Mouse (Mus musculus) layer of hippocampus, postnatal 25 days (tissue): ENCODE data around the gene Synrg. TPM values are rescaled to one million over a fixed set of nuclear protein-coding genes. Genes with fewer than 3 reads are reported as not detected.

Experiments
- DNase-seq, 2 experiments: peaks; one replicate each; pipeline ENCODE4 v3.0.0; 2022; ENCODE audit warnings: mixed read lengths in 2 of 2, low spot score in 1 of 2; ENCODE audit errors: extremely low spot score in 1 of 2
- total RNA-seq, 2 experiments: library from RNA; stranded (reverse); gene quantifications; 2 replicates each; pipeline ENCODE4 v1.2.3; 2021

The Synrg gene
- 10 to 100 TPM; 63.8 to 65.3 TPM for total RNA-seq

DNA sequence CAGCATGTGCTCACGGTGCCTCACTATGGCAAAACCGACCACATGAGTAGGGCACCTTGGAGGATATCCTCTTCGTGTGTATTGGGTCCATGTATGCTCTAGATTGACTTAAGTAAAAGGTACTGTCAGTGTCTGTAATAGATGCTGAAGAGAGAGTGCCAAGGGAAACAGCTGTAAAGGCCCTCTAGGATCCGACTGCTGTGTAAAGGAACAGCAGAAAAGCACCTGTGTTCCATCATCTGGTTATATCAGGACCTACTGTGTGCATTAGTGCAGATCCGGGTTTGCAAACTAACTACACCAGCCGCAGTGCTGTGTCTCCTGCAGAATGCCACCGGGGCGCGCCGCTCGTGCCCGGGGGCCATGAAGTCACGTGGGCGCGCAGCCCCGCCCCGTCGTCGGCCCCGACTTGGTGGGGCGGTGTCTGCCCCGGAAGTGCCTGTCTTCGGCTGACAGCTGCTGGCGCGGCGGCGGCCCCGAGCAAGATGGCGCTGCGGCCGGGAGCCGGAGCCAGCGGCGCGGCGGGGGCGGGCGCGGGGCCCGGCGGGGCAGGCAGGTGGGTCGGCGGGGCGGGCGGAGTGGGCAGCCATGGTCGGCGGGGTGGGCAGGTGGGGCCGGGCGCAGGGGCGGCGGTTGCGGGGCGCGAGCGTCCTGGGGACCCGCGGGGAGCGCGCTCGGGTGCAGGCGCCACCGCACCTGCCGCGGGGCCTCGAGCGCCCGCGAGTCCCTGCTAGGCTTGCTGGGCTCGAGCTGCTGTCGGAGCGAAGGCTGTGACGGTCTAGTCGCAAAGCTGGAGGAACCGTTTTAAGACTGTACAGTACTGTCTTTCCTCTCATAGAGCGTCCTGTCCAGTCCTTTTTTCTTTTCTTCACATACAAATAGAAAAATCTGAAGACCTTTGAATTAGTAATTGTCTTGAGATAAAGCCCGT is at the start of gene Synrg:
Gene Synrg (plus strand): TSS at position 438 of the 931 bp plus-strand sequence.
- DNase-seq: peak; percentile 72 to 73

DNA sequence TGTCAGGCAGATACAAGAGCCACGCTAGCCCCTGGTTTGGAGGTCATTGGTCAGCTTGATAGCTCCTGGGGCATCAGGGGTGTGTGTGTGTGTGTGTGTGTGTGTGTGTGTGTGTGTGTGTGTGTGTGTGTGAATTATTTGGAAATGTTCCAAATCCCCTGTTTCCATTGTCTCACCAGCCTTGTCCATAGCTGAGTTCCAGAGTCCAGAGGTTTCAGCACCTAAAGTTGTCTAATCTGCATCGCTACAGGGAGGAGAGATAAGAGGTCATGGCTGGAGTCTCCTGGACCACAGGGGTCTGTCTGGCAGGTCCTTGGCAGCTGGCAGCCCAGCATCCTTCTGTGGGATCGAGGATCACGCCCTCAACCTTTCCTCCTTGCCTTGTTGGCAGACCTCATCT is 49.7 kb upstream of the Synrg start:
- DNase-seq: no peak

DNA sequence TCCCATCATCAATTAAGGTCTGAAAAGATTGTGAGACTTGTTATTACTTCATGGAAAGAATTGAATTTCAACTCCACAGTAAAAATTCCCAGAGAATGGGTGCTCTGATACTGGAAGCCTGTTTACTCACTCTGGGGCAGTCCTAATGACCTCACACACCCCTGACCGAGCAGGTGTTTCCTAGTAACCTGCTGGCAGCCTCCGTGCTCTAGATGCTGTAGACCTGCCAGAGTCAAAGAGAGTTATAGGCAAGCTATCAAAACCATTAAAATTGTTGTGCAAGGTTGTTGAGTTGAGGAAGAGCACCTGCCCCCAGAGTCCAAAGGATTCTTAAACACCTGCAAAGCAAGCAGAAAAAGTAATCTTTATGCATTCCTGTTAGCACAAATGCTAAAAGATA is 41.6 kb upstream of the Synrg start:
- no peak for DNase-seq

DNA sequence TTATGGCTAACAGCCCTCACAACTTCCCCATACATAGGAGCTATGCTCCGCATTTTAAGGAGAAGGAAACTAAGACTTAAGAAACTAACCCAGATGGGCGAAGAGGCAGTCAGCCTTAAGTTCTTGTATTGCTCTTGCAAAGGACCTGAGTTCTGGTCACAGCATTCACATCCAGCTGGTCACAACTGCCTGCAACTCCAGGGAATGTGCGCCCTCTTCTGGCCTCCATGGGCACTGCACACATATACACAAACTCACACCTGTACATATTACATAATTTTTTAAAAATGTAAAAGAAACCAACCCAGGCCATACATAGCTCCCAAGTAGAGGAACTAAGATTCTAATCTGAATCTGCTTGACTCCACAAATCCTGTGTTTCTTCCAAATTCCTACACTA is 37.1 kb upstream of the Synrg start:
- no peak for DNase-seq

DNA sequence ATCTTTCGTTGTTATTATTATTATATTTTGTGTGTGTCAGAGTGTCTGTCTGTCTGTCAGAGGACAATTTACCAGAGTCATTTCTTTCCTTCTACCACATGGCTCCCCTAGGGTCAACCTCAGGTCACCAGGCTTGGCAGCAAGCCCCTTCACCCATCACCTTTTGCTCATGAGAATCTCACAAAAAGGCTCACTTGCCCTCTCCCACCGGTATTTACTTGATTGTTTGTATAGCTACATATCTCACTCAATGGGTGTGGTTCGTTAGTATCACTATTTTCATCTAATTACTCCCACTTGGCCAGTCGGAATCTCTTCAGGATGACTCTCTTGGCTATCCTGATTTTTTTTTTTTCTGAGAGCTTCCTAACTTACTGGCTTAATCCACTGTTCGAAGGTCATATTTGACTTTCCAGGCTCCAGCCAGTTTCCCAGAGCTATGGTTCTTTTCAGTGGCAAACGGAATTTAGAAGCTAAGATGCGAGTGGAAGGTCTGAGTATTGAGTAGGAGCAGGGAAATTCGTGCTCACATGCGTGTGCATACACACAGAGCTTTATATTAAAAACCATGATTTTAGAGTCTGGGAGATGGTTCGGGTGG is 31.6 kb upstream of the Synrg start:
- no peak for DNase-seq

DNA sequence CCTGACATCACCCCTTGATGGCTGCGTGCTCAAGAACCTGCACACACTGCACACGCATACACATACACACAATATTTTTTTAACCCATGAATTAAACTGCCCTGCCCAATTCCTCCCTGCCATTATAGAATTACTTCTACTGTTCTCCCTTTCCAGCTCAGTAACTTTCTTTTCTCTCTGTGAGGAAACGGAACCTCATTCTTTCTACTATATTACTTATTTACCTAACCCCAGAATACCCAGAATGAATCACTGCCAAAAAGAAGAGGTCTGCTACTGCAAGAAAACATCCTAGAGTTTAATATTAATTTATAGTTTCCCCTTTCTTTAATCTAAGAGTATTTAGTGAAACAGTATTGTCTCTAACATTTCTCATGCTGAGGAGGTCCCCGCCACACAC is 30.9 kb upstream of the Synrg start:
- DNase-seq: no peak

DNA sequence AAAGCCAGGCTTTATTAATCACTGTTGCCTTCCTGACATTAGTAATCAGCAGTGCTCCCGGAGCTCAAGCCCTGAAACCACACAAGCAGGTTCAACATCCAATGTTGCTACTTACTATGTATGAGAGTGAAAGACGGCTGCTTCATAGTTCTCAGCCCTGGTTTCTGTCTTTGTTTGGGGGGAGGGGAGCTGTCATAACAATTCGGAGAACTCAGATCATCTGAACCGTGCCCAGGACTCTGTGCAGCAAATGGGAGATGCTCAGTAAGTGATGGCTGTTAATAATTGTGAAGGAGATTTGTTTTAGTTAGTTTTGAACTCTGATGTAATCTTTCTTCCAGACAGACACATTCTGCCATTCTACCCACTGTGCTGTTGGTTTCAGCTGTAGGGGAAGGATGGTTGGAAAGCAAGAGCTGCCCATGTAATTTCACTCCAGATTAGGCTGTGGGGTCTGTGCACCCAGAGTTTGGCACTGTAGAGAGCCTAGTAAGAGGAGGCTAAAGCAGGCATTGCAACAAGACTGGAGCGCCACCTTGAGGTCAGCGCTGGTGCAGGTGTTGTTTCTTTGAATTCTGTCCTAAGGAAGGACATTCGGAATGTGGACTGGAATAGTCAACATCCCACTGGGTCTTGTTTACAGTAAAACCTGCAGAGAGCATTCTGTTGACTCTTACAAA is 28.1 kb upstream of the Synrg start:
- DNase-seq: peak; percentile 56 to 88

DNA sequence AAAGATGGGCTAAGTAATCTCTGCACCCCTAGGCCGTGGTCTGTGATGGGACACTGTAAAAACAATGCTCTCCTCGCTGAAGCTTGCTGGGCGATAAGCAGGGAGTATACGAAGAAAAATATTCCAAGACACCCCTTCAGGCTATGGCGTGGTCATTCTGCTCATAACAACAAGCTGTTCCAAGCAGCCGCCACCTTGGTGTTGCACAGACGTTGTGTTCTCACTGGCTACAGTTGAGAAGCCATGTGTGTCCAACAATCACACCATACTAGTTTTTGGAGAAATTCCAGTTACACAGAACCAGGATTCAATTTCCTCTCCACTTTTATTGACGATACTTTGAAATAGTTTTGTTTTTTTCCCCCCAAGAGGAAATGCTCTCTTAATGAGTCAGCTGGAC is 25.7 kb upstream of the Synrg start:
- no peak for DNase-seq

DNA sequence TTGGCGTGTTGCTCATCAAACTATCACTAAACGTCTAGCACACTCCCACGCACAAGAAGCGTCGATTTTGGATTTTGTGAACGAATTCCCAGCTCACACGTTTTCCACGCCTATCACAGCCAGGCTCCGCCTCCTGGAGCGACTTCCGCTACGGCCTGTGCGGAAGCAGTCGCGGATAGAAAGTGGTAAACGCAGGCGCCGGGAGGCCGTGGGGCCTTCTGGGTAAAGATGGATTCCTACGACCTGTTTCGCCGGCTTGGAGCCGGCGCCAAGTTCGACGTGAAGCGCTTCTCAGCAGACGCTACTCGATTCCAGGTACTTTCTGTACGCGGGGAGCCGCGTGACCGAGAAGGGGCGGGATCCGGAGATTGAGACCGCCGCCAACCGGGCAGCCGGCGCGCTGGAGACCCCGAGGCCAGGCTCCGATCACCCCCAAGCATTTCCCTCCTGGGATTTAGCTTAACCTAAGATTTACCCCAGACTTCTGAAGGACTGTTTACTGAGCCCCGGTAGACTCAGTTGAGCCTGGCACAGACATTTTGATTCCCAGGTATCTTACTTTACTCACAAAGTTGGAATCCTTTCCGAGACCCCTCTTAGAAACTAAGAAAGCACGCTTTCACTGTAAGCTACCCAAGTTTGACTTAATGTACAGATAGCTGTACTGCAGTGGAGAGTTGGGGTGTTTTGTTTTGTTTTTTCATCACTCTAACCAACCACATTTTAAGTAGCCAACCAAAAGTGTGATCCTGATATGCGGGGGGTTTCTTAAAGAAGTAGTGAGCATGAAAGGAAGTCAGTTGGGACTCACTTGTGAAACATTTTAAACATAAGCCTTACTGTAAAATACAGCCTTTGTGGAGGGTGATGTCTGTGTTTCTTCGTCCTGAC is 22.0 kb upstream of the Synrg start, which contains the start of gene Ddx52:
Gene Ddx52 (plus strand): TSS at position 113 of the 891 bp plus-strand sequence.
- DNase-seq: peak; percentile 77 to 81

DNA sequence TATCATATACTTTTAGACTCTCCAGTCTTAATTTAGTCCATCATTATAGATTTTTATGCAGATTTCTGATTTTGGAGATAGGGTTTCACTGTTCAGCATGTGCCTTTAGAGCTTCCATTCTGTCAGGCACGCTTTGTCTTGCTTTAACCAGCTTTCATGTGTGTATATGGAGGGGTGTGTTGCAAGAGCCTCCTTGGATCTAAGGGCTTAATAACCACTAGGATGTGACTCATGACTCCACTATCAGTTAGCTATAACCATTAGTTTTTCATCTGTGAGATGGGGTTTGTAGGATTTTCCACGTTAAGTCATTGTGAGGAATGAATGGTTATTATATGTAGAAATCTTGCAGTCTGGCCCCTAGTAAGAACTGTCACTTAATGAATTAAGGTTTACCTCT is 7.4 kb upstream of the Synrg start:
- no peak for DNase-seq

DNA sequence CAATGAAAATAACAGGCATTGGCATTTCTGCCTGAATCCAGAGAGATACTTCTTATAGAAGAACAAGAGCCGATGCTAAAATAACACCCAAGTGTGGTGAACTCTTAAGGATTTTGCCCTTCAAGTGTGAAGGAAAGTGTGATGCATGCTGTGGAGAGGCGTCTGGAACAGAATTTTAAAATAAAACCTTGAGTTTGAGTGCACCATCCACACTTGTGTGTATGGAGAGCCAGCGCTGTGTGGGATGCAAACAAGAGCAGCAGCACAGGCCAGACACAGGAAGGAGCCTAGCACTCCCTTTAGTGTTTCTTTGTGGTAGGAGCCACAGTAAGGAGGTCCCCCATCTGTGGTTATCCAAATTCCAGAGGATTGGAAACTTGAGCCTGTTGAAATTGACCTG is 2.2 kb upstream of the Synrg start:
- DNase-seq: no peak

DNA sequence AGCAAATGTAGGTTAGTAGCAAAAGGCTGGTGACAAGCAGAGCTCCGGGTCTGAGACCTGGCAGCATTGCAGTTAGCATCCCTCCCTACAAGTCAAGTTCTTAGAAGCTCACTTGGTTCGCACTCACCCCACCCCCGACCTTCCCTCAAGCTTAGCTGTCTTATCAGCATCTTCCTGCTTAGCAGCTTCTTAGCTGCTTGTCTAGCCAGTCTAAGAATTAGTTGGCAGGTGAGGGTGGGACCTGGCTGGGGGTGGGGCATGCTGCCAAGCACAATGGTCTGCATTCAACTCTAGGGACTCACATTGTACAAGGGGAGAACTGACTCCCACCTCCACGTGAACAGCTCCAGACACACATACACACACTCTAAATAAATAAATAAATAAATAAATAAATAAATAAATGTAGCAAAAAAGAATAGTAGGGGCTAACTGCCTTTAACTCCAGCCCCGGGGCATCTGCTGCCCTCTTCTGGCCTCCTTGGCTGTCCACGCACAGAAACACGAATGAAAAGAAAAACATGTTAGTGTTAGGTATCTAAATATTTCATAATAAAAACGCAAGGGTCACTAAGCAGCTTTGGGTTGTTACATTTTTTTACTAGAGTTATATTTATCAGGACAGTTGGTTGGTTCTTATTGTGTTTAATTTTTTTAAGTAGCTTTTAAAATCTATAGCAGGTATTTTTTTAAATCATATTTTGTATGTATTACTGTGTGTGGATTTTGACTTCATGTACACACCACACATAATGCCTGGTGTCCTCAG is 3.4 kb downstream of the Synrg start:
- no peak for DNase-seq

DNA sequence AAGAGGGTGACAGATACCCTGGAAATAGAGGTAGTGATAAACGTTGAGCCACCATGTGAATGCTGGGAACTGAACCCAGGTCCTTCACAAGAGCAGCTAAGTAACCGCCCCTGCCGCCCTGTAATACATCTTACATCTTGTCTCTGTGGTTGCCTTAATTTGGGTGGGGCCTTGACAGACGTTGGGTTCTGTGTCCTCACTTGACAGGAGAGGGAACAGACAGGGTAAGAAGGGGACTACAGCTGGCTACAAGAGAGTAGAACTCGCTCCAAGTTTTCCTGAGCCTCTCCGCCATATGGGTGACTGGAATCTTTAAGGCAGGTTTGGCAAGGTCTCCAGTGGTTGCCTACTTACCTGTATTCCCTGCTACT is 4.0 kb downstream of the Synrg start:
- no peak for DNase-seq

DNA sequence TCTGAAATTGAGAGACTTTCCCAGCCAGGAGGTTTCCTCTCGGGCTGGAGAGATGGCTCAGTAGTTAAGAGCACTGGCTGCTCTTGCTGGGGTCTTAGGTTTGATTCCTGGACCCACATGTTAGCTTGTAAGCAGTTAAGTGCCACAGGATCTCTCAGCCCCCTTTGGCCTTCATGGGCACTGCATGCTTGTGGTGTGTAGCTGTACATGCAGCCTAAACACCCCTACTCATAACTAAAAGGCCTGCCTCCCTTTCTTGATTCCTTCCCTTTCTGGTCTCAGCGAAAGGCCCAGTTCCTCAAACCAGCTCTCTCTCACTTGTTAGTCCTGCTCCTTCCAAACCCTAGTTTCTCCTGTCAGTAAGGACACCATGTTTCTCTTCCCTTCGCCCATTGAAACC is 4.8 kb downstream of the Synrg start:
- no peak for DNase-seq

DNA sequence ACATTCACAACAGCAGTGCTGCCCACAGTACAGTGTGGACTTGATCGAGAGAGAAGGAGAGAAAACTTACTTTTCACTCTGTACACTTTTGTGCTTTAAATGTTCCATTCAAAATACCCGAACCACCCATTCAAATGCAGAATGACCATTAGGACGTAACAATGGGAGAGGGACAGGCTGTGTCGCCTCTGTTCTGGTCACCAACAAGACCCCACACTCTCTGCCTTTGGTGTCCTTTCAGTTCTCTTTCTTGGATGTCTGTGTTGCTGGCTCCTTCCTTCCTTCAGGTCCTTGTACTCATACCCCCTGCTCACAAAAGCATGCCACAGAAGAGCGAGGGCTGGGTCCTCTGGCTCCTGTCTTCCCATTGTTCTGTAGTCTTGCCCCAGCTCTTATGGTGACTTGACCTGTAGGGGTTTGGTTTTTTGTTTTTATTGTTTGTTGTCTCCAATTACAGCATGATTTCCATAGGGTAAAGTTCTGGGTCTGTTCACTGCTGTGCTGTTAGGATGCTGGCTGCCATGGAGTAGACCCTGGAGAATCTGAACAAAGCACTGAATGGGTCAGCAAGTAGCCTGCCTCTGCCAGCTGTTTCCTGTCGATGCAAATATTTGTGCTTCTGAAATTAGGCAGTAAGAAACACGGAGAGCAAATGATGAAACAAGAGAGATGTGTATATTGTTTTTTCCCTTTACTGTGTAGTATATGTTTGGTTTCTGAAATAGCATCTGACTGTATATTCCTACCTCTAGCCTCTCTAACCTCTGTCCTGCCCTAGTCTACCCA is 10.5 kb downstream of the Synrg start:
- no peak for DNase-seq

DNA sequence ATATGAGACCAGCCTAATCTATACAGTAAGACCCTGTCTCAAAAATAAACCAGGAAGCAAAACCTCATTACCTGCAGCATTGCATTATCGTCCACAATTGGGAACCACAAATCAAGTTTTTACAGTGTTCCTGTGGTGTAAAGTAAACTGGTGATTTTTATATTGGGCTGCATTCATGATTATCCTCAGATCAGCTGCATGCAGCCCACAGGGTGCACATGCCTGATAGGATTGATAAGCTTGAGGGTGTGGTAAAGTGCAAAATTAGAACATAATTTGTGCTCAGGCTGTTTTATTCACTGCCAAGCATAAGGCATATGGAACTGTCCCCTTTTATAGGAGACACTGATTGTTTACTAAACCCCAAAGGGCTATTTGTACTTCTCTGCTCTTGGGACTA is 11.3 kb downstream of the Synrg start:
- DNase-seq: no peak

DNA sequence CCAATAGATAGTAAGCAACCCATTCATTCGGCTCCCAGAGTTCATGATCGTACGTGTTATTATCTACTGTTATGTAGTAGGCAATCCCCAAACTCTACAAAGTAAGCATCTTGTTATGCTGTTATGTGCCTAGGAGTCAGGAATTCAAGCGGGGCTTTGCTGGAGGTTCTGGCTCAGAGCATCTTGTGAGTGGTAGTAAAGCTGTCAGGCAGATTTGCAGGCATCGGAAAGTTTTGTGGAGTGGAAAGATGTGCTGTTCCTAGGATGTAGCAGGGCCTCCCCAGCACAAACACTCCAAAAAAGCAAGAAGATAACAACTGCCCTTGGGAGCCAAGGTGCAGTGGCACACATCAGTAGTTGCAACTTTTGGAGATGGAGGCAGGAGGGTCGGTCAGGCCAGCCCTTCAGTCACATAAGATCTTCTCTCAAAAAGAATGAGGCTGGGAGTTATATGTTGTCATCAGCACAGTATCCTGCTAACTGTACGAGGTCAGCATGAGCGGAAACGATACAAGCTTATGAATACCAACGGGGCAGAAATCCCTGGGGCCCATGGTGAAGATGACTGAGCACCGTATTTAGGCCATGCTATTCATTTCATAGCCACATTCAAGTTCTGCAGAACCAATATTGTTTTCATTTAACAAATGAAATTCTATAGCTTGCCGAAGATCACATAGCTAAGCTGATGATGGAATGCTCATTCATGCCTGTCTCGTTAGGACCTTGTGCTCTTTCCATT is 12.2 kb downstream of the Synrg start:
- no peak for DNase-seq

DNA sequence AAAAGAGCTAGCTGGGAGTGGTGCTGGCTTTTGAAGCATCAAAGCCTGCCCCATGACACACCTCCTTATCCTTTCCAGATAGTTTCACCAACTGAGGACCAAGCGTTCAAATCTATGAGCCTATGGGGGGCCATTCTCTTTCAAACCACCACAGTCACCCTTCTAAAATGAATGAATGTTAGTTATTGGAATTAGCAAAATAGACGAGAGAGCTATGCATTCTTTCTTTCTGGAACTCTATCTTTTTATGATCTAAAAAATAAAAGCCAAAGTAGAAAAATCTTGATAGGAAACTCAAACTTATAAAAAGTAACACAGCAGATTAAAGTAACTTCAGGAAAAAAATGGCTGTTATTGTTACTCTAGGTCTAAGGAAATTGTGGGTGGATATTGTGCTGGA is 13.6 kb downstream of the Synrg start:
- DNase-seq: no peak
